Mouse (Mus musculus) liver, embryonic 11.5 days (tissue): ENCODE results near the gene Ap5z1. TPM values are rescaled to one million over a fixed set of nuclear protein-coding genes. Genes with fewer than 3 reads are reported as not detected.

Experiments used
- ATAC-seq: fragments of 200-750 bp; cut with Nextera tagmentation; replicated peaks from 2 replicates; pipeline ENCODE4 v1.8.0; 2017; ENCODE audit warnings: moderate number of reproducible peaks, mild to moderate bottlenecking, moderate TSS enrichment, moderate library complexity; ENCODE audit not compliant: low FRiP score
- DNase-seq: peaks from one replicate; pipeline ENCODE4 v3.0.0-alpha.2; 2017; ENCODE audit warnings: low spot score
- H3K27ac ChIP-seq: fragments of 300-500 bp; sonication (generic); 2 replicates; pipeline ENCODE4 v1.5.1; 2014; ENCODE audit warnings: mild to moderate bottlenecking, low read depth, low read length, control low read depth
- H3K27me3 ChIP-seq: fragments of 300-500 bp; sonication (generic); replicated peaks from 2 replicates; pipeline ENCODE4 v1.6.1; 2014; ENCODE audit warnings: low read length, mixed read lengths; ENCODE audit not compliant: control insufficient read depth, insufficient read depth
- H3K36me3 ChIP-seq: fragments of 300-500 bp; sonication (generic); 2 replicates; pipeline ENCODE4 v1.6.1; 2014; ENCODE audit warnings: mild to moderate bottlenecking, low read length, moderate library complexity, mixed read lengths; ENCODE audit not compliant: control insufficient read depth, insufficient read depth
- H3K4me1 ChIP-seq: fragments of 300-500 bp; sonication (generic); replicated peaks from 2 replicates; pipeline ENCODE4 v1.6.1; 2014; ENCODE audit warnings: low read length, mixed read lengths; ENCODE audit not compliant: control insufficient read depth, insufficient read depth
- H3K4me2 ChIP-seq: fragments of 300-500 bp; sonication (generic); 2 replicates; pipeline ENCODE4 v1.6.1; 2014; ENCODE audit warnings: mild to moderate bottlenecking, control low read depth, moderate library complexity
- H3K4me3 ChIP-seq: fragments of 300-500 bp; sonication (generic); 2 replicates; pipeline ENCODE4 v1.5.1; 2014; ENCODE audit warnings: low read depth, low read length, control low read depth
- H3K9ac ChIP-seq: fragments of 300-500 bp; sonication (generic); 2 replicates; pipeline ENCODE4 v1.6.1; 2014; ENCODE audit warnings: low read depth, low read length, control low read depth
- H3K9me3 ChIP-seq: fragments of 300-500 bp; sonication (generic); 2 replicates; pipeline ENCODE4 v1.6.1; 2016; ENCODE audit warnings: low read length, inconsistent platforms, mixed read lengths; ENCODE audit not compliant: control insufficient read depth
- WGBS: fragments of 180-500 bp; shearing (Covaris S2); extraction: QIAGEN DNeasy Blood & Tissue Kit; methylation state at CpG from one replicate; pipeline ENCODE4 v1.1.7; 2014; 5-methylcytosine and 5-hydroxymethylcytosine counted together
- polyA plus RNA-seq: library from polyadenylated mRNA; unstranded; fragments of >200 nt; fragmentation: Nextera tagmentation; extraction: Ambion mirVana; gene quantifications from 2 replicates; pipeline ENCODE4 v1.2.1, GENCODE M21; 2014

Gene Ap5z1
- polyA plus RNA-seq, 1 experiment from 2014 or later, result 11.7 TPM

DNA sequence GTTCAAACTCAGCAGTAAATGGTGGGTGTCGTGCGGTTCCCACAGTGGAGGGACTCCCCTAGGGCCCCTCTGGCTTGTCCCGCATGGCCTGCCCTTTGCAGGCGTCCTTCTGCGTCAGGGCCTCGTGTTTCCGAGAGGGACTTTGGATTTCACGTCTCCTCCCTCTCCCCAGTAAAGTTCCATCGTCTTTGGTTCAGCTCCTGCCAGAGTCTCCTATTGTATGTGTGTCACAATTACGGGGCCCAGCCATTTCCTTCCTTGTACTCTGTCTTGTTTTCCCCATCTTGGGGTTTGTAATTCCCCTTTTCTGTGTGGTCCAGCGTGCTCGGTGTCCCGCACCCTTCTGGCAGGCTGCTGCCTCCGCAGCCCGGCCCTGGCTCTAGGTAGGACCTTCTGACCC, 20.2 kb upstream of the Ap5z1 start:
- Histone ChIP-seq H3K27me3 (no peaks in the 10 kb centered on the region), H3K9me3 (no peaks in the 10 kb centered on the region), H3K36me3 (peaks cover 2% of the 10 kb centered on the region; the same call in 1 of the 2 replicates), H3K4me1 (peaks cover 69% of the 10 kb centered on the region), H3K4me3 (no peak overlapping the region), H3K9ac (no peak overlapping the region), H3K4me2 (no peak overlapping the region), H3K27ac (no peak overlapping the region; the same call in 1 of the 2 replicates)
- 74% methylated on average over 15 of the region's 15 CpGs for WGBS
- DNase-seq, result no peak
- ATAC-seq, result no peak

DNA sequence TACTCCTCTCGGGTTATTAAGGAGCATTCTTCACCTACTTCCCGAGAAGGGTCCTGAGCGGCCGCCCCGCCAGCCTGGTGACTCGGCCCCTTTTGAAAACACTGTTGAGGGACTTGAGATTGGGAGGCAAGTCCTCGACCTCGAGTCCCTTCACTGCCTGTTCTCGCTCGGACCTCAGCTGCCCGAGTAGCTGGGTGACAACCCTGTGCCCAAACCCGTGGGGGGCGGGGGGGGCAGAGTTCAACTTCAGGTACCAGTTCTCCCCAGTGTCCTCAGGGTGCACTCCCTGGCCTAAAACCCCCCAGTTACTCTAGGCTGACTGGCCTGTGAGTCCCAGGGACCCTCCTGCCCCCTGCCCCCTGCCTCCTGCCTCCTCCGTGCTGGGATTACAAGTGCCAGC, 19.8 kb upstream of the Ap5z1 start:
- Histone ChIP-seq H3K9ac (no peak overlapping the region), H3K27ac (no peak overlapping the region), H3K9me3 (no peaks in the 10 kb centered on the region), H3K4me2 (no peak overlapping the region; the same call in 1 of the 2 replicates), H3K4me1 (peaks cover 71% of the 10 kb centered on the region), H3K27me3 (no peaks in the 10 kb centered on the region), H3K4me3 (no peak overlapping the region), H3K36me3 (peaks cover 4% of the 10 kb centered on the region; the same call in 1 of the 2 replicates)
- WGBS, result 80% methylated on average over 14 of the region's 14 CpGs
- ATAC-seq (no peak), DNase-seq (no peak)

DNA sequence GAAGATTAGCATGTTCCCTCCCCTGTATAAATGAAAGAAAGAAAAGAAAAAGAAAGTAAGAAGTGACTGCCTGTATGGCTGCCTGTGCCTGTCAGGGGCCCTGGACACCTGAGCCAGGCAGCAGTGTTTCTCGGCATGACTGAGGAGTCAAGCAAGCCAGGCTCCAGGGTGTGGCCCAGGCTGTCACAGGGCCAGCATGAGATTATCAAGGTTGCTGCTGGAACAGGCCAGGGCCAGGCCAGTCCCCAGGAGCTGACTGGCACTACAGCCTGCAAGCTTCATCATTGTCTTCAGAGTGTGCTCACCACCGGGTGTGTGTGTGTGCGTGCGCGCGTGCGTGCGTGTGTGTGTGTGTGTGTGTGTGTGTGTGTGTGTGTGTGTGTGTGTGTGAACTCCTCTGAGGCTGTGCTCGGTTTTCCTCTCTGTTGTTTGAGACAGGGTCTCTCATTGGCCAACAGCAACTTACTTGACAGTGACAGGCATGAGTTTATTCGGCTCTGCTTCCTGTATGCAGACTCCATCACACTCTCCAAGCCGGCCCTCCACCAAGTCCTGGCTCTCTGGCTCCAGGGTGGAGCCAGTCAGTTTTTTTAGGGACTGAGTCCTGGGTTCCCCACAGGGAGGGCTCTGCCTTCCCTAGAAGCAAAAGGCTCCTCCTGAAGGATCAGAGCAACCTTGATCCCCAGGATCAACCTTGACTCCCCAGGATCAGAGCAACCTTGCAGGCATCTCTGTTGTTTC, 18.8 kb upstream of the Ap5z1 start:
- ATAC-seq, result peak; percentile 70
- no peaks in the 10 kb centered on the region for H3K9me3 ChIP-seq
- peak overlapping the region; percentile 20; the same call in 1 of the 2 replicates for H3K9ac ChIP-seq
- peaks cover 4% of the 10 kb centered on the region; the same call in 1 of the 2 replicates for H3K36me3 ChIP-seq
- 58% methylated on average over 11 of the region's 11 CpGs for WGBS
- peaks cover 62% of the 10 kb centered on the region for H3K4me1 ChIP-seq
- H3K27me3 ChIP-seq, result no peaks in the 10 kb centered on the region
- 0 out of 2 replicates have a peak overlapping the region, but pooled peaks have one; percentile 10 for H3K4me2 ChIP-seq
- peak overlapping the region; percentile 52; the same call in 1 of the 2 replicates for H3K27ac ChIP-seq
- DNase-seq, result no peak
- H3K4me3 ChIP-seq, result no peak overlapping the region

DNA sequence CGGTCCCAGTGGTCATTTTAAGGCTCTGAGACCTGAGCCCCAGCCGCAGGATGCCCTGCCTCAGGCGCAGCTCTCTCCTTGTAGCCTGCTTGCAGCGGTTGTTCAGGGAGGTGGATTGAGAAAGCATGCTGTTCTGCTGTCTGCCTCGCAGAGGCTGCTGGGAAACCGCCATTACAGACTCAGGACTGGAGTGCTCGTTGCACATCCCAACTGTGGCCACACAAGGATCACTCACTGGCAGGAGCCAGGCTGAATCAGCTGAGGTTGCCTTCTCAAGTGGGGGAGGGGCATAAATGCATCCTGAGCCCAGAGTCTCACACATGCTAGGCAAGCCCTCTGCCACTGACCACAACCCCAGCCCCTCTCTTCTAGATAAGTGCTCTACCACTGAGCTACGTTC, 18.0 kb upstream of the Ap5z1 start:
- ATAC-seq (no peak), DNase-seq (no peak)
- WGBS, result 52% methylated on average over 8 of the region's 8 CpGs
- no peaks in the 10 kb centered on the region for H3K27me3 ChIP-seq
- peak overlapping the region; percentile 34; the same call in 1 of the 2 replicates for H3K9ac ChIP-seq
- peak overlapping the region; percentile 52; the same call in 1 of the 2 replicates for H3K27ac ChIP-seq
- H3K36me3 ChIP-seq, result peaks cover 7% of the 10 kb centered on the region; the same call in 1 of the 2 replicates
- no peaks in the 10 kb centered on the region for H3K9me3 ChIP-seq
- peaks cover 59% of the 10 kb centered on the region for H3K4me1 ChIP-seq
- H3K4me2 ChIP-seq, result no peak overlapping the region
- H3K4me3 ChIP-seq, result no peak overlapping the region

DNA sequence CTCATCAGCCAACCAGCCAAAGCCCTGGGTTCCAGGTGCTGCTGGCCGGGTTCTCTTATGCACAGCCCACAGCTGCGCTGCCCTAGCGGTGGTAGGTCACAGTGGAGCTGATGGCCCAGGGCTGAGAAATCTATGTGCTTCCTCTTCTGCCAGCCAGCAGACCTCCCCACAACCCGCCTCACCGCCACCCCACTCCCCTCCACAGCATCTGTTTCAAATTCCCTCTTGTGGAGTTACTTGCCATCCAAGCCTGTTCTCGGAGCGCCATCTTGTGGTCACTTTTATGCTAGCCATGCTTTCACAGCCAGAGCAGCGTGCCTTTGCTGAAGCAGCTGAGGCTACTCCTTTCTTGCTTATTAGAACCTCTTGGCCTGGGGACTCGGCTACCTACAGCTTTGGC, 15.7 kb upstream of the Ap5z1 start:
- H3K4me1 ChIP-seq, result peaks cover 42% of the 10 kb centered on the region
- H3K27ac ChIP-seq, result no peak overlapping the region; the same call in 1 of the 2 replicates
- H3K27me3 ChIP-seq, result no peaks in the 10 kb centered on the region
- H3K9ac ChIP-seq, result no peak overlapping the region
- WGBS, result 13% methylated on average over 9 of the region's 9 CpGs
- ATAC-seq (peak; percentile 32), DNase-seq (peak; percentile 88)
- no peak overlapping the region; the same call in 1 of the 2 replicates for H3K4me2 ChIP-seq
- no peaks in the 10 kb centered on the region for H3K9me3 ChIP-seq
- H3K4me3 ChIP-seq, result no peak overlapping the region
- H3K36me3 ChIP-seq, result peaks cover 20% of the 10 kb centered on the region

DNA sequence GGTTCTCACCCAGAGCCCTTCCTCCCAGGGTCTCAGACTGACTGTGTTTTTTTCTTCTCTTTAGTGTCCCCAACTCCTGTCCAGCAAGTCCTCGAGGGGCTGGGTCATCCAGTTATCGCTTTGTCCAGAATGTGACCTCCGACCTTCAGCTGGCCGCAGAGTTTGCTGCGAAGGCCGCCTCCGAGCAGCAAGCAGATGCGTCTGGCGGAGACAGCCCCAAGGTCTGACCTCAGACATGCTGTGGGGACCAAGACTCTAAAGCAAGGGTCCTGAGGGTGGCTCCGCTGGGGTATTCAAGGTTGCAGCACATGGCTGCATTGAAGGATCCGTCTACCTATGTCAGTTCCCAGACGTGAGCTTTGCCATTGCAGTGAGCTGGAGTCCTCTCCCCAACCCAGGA, 15.1 kb upstream of the Ap5z1 start:
- Histone ChIP-seq H3K4me1 (peaks cover 37% of the 10 kb centered on the region), H3K27me3 (no peaks in the 10 kb centered on the region), H3K9me3 (no peaks in the 10 kb centered on the region), H3K27ac (no peak overlapping the region), H3K36me3 (peaks cover 20% of the 10 kb centered on the region), H3K9ac (no peak overlapping the region), H3K4me3 (no peak overlapping the region), H3K4me2 (no peak overlapping the region)
- DNase-seq (no peak), ATAC-seq (no peak)
- WGBS, result 72% methylated on average over 12 of the region's 12 CpGs

DNA sequence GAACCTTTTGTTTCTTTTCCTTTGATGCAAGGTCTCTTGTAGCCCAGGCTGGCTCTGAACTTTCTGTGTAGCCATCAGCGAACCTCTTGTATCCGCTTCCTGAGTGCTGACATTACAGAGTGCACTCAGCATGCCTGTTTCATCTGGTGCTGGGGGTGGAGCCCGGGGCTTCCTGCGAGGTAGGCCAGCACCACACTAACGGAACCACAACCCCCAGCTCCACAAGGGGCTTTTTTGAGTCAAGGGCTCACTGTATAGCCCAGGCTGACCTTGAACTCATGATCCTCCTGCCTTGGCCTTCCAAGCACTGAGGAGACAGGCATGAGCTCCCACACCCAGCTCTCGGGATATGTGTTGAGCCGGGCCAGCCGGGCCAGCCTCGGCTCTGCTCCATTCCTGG, 12.9 kb upstream of the Ap5z1 start:
- H3K27ac ChIP-seq, result no peak overlapping the region
- H3K27me3 ChIP-seq, result no peaks in the 10 kb centered on the region
- no peak overlapping the region for H3K4me3 ChIP-seq
- no peak overlapping the region for H3K4me2 ChIP-seq
- WGBS, result 95% methylated on average over 9 of the region's 9 CpGs
- DNase-seq, result no peak
- H3K4me1 ChIP-seq, result peaks cover 16% of the 10 kb centered on the region
- ATAC-seq, result no peak
- H3K36me3 ChIP-seq, result peaks cover 28% of the 10 kb centered on the region
- H3K9ac ChIP-seq, result no peak overlapping the region
- H3K9me3 ChIP-seq, result no peaks in the 10 kb centered on the region

DNA sequence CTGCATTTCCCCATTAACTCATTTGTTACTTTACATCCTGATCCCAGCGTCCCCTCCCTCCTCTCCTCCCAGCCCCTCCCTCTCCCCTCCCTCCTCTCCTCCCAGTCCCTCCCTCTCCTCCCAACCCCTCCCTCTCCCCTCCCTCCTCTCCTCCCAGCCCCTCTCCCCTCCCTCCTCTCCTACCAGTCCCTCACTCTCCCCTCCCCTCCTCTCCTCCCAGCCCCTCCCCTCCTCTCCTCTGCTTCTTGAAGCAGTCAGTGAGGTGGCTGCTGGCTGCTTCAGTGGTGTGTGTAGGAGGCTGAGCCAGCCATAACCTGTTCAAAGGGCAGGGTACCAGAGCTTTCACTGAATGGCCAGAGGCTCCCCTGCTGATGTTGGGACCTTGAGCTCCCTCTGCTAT, 12.0 kb upstream of the Ap5z1 start:
- WGBS, result 11% methylated on average over 1 of the region's 1 CpGs
- Histone ChIP-seq H3K9me3 (no peaks in the 10 kb centered on the region), H3K4me2 (no peak overlapping the region), H3K9ac (no peak overlapping the region), H3K27ac (no peak overlapping the region), H3K4me1 (peaks cover 13% of the 10 kb centered on the region), H3K4me3 (no peak overlapping the region), H3K36me3 (peaks cover 33% of the 10 kb centered on the region), H3K27me3 (no peaks in the 10 kb centered on the region)
- ATAC-seq (peak; percentile 64), DNase-seq (no peak)

DNA sequence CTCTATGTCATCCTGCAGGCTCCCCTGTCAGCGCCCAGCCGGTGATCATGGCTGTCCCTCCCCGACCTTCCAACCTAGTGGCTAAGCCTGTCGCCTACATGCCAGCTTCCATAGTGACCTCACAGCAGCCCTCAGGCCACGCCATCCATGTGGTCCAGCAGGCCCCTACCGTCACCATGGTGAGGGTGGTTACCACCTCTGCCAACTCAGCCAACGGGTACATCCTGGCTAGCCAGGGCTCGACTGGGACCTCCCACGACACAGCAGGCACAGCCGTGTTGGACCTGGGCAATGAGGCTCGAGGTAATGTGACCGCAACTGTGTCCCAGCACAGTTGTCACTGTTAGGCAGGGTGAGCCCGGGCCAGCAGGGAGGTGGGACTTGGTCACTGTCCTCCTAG, 10.0 kb upstream of the Ap5z1 start:
- 88% methylated on average over 13 of the region's 13 CpGs for WGBS

More for the DNA sequence above, 10.0 kb upstream of the Ap5z1 start:
- peaks cover 9% of the 10 kb centered on the region for H3K4me1 ChIP-seq
- no peak overlapping the region for H3K9ac ChIP-seq
- H3K27ac ChIP-seq, result no peak overlapping the region
- no peak for DNase-seq
- no peaks in the 10 kb centered on the region for H3K27me3 ChIP-seq
- H3K4me3 ChIP-seq, result no peak overlapping the region
- H3K36me3 ChIP-seq, result peaks cover 41% of the 10 kb centered on the region
- no peak overlapping the region for H3K4me2 ChIP-seq
- H3K9me3 ChIP-seq, result no peaks in the 10 kb centered on the region
- ATAC-seq, result no peak
